Mouse (Mus musculus) cerebellum, adult 2 months (tissue): ENCODE measurements at regions not wholly inside any gene's neighbourhood (a gene's known extent, or its start where the extent isn't known, plus 50 kb on each side); places are given as distances from the start of the nearest gene placed in this dataset.

Source experiments
- DNase-seq, 2 experiments: peaks; one replicate each; pipeline ENCODE4 v3.0.0; 2021
- H3K27ac ChIP-seq: fragments of 200-500 bp; 2 replicates; pipeline ENCODE4 v1.5.1; 2012; ENCODE audit warnings: low read length, control low read depth, inconsistent platforms; ENCODE audit not compliant: insufficient read depth
- H3K27me3 ChIP-seq: fragments of 200-500 bp; 2 replicates; pipeline ENCODE4 v1.6.1; 2012; ENCODE audit warnings: inconsistent platforms, mild to moderate bottlenecking, low read length, moderate library complexity; ENCODE audit not compliant: control insufficient read depth, insufficient read depth
- H3K4me1 ChIP-seq: fragments of 200-500 bp; 2 replicates; pipeline ENCODE4 v1.6.1; 2011; ENCODE audit warnings: low read length; ENCODE audit not compliant: control insufficient read depth, insufficient read depth
- H3K4me3 ChIP-seq: fragments of 200-500 bp; replicated peaks from 2 replicates; pipeline ENCODE3; 2011; ENCODE audit warnings: mild to moderate bottlenecking, low read depth, low read length, control low read depth; ENCODE audit not compliant: insufficient read depth
- CTCF ChIP-seq: fragments of 200-500 bp; IDR thresholded peaks from 2 replicates; pipeline ENCODE4 v1.5.1; 2011; ENCODE audit warnings: low read depth, mild to moderate bottlenecking, control low read depth, low read length, moderate library complexity, borderline replicate concordance; ENCODE audit not compliant: insufficient read depth
- POLR2A ChIP-seq: fragments of 200-500 bp; IDR thresholded peaks from 2 replicates; pipeline ENCODE4 v1.6.1; 2011; ENCODE audit warnings: low read length, control low read depth, borderline replicate concordance; ENCODE audit not compliant: insufficient read depth
- WGBS: fragments of 180-500 bp; shearing (Covaris S2); methylation state at CpG from one replicate; pipeline ENCODE4 v1.1.7; 2018; 5-methylcytosine and 5-hydroxymethylcytosine counted together

DNA sequence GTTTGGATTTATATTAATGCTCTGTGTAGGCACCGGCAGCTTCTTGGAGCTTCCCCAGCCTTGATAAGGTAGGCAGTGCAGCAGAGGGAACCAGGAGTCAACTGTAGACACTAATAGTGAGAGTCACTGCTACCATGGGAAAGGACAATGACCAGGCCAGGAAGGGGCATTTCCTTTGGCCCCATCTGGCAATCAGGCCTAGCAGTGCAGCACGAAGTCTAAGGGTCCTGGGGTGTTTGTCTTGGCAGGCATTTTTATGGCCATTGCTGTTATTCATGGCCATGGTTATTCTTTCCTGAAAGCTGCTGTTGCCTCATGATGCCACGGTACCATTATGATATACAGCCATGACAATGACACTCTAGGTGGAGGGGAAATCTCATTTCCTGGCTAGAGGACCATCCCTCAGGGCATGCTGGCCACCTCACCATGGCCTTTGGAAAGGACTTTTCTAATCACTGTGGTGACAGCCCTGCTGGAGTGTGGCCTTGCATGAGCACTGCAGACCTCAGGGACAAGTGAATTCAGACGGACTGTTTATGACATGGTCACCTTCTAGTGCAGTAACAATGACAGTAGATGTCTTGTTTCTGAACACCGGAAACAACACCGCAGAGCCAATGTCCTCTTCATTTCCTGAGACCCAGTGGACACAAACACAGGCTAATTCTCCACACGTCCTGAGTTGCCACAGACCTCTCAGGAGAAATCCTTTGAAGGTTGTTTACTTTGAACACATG, 111.8 kb upstream of the Gm3448 start:
- Histone ChIP-seq H3K4me1 (no peaks in the 10 kb centered on the region), H3K4me3 (no peak overlapping the region), H3K27me3 (no peaks in the 10 kb centered on the region), H3K27ac (no peak overlapping the region)
- TF ChIP-seq POLR2A, result no peak
- no peak for TF ChIP-seq CTCF
- 74% methylated on average over 7 of the region's 7 CpGs for WGBS
- DNase-seq, result no peak

DNA sequence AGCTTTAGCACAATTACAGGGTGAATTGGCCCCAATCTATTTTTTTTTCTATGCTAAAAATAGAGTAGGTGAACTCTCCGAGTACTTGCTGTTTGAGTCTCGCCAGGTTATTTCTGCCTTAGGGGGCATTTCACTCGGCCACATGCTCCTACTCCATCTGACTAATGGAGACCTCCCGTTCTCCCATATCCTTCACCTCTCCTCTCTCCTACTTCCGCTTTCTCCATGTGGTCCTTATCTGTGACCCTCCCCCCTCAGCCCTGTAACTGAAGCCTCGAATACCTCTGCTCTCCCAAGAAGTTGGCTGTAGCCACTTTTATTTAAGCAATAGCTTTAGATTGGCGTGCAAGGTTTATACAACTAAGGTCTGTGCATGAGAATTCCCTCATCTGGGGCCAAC, 111.1 kb upstream of the Gm3448 start:
- no peaks in the 10 kb centered on the region for H3K4me1 ChIP-seq
- no peak overlapping the region for H3K4me3 ChIP-seq
- no peak overlapping the region for H3K27ac ChIP-seq
- WGBS, result 75% methylated on average over 7 of the region's 7 CpGs
- no peak for DNase-seq
- H3K27me3 ChIP-seq, result no peaks in the 10 kb centered on the region
- TF ChIP-seq CTCF (no peak), POLR2A (no peak)

DNA sequence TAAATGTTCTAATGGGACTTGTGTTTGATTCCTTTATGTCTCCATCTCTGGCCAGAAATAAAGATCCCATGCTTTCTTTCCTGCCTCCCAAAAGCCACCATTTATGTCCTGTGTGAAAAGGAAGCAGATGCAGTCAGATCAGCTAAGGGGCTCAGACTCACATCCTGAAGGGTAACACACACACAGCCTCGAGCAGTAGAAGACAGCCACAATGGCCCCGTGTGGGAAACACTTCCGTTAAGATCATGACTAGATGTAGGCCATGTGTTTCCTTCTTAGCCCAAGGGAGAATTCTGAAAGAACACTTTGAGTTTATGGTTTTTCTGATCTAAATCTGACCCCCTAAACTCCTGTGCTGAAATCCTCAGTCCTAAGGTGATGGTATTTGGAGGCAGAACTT, 110.4 kb upstream of the Gm3448 start:
- Histone ChIP-seq H3K4me3 (no peak overlapping the region), H3K27me3 (no peaks in the 10 kb centered on the region), H3K27ac (no peak overlapping the region), H3K4me1 (no peaks in the 10 kb centered on the region)
- 80% methylated on average over 3 of the region's 3 CpGs for WGBS
- DNase-seq, result no peak
- no peak for TF ChIP-seq POLR2A
- no peak for TF ChIP-seq CTCF

DNA sequence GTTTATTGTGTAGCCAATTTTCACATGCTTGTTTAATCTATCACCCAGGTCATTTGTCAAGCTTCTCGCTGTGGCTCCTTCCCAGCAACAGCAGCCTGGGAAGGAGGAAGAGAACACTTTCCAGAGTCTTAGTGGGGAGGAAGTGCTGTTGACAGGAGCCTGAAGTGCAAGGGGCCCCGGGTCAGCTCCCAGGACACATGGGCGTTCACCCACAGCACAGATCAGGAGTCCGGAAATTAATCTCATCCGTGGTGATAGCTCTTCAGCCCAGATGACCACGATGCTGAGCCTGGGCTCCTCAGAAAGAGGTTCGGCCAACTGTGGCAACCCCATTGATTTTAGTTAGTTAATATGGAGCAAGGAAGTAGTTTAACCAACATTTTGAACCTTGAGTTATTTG, 105.3 kb upstream of the Gm3448 start:
- WGBS, result 61% methylated on average over 7 of the region's 7 CpGs

DNA sequence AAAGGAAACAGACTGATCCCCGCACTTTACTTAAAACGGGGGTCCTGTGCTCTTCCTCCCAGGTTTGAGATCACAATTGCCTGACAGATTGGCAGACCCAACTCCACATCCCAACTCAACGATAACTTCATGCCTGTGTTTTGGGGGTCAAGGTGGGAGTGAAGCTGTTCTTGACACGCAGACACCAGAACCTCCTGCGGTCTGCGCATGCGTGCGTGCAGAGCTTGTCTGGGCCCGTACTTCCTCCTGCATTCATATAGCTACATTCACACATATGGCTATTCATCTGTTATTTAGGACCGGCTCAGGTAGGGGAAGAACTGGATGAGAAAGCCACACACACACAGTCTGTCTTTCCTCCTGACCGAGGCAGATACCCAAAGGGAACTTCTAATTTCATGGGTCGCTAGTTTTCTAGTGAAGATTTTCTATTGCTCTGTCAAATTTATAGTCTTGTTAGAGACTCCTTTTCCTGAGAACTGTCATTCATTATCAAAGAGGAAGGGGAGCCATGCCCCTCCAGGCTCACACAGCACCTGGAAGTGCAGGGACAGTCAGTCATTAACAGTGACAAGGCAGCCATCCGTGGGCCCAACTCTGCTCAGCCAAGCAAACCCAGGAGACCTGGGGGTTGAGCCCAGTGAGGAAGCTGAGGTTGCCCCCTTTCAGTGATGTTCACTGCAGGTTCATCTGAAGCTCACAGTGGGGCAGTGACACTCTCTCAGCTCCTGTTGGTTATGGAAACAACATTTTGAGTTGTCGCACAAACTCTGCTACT, 104.0 kb upstream of the Gm3448 start:
- DNase-seq, result no peak
- Histone ChIP-seq H3K27me3 (no peaks in the 10 kb centered on the region), H3K4me1 (no peaks in the 10 kb centered on the region), H3K4me3 (no peak overlapping the region), H3K27ac (no peak overlapping the region)
- 78% methylated on average over 14 of the region's 14 CpGs for WGBS
- TF ChIP-seq POLR2A (no peak), CTCF (no peak)

More for the DNA sequence above, 105.3 kb upstream of the Gm3448 start:
- TF ChIP-seq POLR2A (no peak), CTCF (no peak)
- no peak overlapping the region for H3K27ac ChIP-seq
- H3K4me3 ChIP-seq, result no peak overlapping the region
- no peaks in the 10 kb centered on the region for H3K27me3 ChIP-seq
- H3K4me1 ChIP-seq, result no peaks in the 10 kb centered on the region
- no peak for DNase-seq

DNA sequence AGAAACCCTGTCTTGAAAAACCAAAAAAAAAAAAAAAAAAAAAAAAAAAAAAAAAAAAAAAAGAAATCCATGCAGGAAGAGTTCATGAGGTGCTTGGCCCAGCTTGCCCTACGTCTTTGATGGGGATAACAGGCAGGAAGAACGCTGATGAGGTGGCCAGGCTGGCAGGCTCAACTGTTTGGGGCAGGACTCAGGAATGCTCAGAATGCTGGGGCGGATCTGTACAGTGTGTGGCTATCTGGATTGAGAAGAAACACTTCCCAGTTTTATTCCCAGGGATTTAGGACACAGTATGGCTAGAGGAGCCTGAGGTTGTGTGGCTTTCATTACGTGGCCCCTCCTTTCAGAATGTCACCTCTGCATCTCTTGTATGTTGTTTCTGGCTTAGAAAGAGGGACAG, 99.1 kb upstream of the Gm3448 start:
- TF ChIP-seq POLR2A, result no peak
- TF ChIP-seq CTCF, result no peak
- WGBS, result 76% methylated on average over 4 of the region's 4 CpGs
- Histone ChIP-seq H3K4me1 (no peaks in the 10 kb centered on the region), H3K27ac (no peak overlapping the region), H3K4me3 (no peak overlapping the region), H3K27me3 (no peaks in the 10 kb centered on the region)
- DNase-seq, result no peak
